Comparison of ENCODE assay signal across 9 mouse cellular contexts in the genomic region with DNA sequence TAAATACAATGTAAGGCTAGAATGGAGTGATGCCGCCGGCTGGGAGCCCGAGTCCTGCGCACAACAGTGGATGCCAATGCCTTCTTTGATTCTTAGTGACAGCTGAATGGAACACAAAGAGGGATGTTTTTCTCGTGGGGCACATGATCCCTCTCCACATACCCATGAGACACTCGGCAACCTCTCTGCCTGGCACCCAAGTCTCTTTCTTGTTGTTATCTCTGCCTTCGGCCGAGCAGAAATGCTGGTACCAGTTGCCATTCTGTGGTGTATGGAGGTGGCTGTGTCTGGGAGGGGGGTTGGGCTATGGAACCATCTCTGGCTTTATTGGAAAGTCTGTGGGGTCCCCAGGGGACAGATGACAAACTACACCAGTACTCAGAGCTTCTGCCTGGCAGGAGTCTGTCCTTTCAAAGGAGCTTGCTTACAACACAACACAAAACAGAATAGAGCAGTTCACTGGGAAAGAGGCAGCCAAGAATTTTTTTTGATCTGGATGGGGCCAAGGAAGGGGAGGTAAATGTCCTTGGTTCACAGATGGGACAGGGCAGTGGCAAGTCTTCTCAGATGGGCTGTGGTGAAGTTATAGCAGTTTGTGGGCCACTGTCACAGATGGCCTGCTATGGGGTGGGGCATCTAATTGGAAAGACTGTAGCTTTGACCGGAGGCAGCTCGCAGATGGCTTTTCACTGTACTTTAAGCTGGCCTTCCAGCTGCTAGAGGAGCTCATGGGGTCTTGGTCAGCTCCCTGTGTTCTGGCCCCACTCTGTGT.
DNase-seq lines count a peak whose midpoint lies in the region; ATAC-seq and TF ChIP-seq lines count a peak whose summit lies in the region.
"Had no signal": no experiment of that assay in that cellular context is flagged by ENCODE, and none has a peak within 500 bp of the region (broad histone marks: within the 10 kb centered on the region; RNA-seq: fewer than 3 reads in every experiment).

No protein-coding gene starts in this region.

- DNase-seq in heart, adult 2 months = peak in 1 of 2 experiments; percentile 28
- no peak for DNase-seq in heart, postnatal 25 days (ENCODE audit: low spot score)
- DNase-seq in adipocyte (ENCODE audit: low spot score) = peak; percentile 12
- DNase-seq in kidney, postnatal 14 days = no peak
- DNase-seq in thymus, postnatal 0 days (ENCODE audit: low spot score) = no peak
- no peak for DNase-seq in lung, postnatal 36 days

- H3K4me2 ChIP-seq in forebrain, embryonic 15.5 days (replicated peaks) = no peak overlapping the region
- H3K4me2 ChIP-seq in midbrain, embryonic 12.5 days (replicated peaks) = no peak overlapping the region
- H3K4me2 ChIP-seq: lung, embryonic 15.5 days had no signal

- H3K4me1 ChIP-seq in heart, adult 2 months (ENCODE audit: control insufficient read depth, insufficient read depth, low read length) = peaks cover 17% of the 10 kb centered on the region
- H3K4me1 ChIP-seq in forebrain, embryonic 15.5 days = peaks cover 17% of the 10 kb centered on the region
- peaks cover 36% of the 10 kb centered on the region for H3K4me1 ChIP-seq in midbrain, embryonic 12.5 days
- H3K4me1 ChIP-seq: lung, embryonic 15.5 days had no signal

- TF ChIP-seq POLR2A in heart, adult 2 months (IDR thresholded peaks at IDR 0.05; ENCODE audit: insufficient read depth, low read depth, low read length) = no peak

- H3K9me3 ChIP-seq in forebrain, embryonic 15.5 days = no peaks in the 10 kb centered on the region
- no peaks in the 10 kb centered on the region for H3K9me3 ChIP-seq in midbrain, embryonic 12.5 days
- H3K9me3 ChIP-seq: lung, embryonic 15.5 days had no signal

- no peak overlapping the region for H3K9ac ChIP-seq in heart, adult 2 months (ENCODE audit: low read depth, low read length)
- no peak overlapping the region for H3K9ac ChIP-seq in forebrain, embryonic 15.5 days (replicated peaks)
- H3K9ac ChIP-seq in midbrain, embryonic 12.5 days (replicated peaks) = no peak overlapping the region
- H3K9ac ChIP-seq: lung, embryonic 15.5 days had no signal

- no peaks in the 10 kb centered on the region for H3K79me2 ChIP-seq in heart, adult 2 months (replicated peaks; ENCODE audit: control insufficient read depth, insufficient read depth, low read length)

- no peaks in the 10 kb centered on the region for H3K36me3 ChIP-seq in heart, adult 2 months (ENCODE audit: control insufficient read depth, insufficient read depth, low read length)
- H3K36me3 ChIP-seq in forebrain, embryonic 15.5 days = no peaks in the 10 kb centered on the region
- no peaks in the 10 kb centered on the region for H3K36me3 ChIP-seq in midbrain, embryonic 12.5 days
- H3K36me3 ChIP-seq: lung, embryonic 15.5 days had no signal

- no peak for TF ChIP-seq CTCF in heart, adult 2 months (IDR thresholded peaks at IDR 0.05)

- 63% methylated on average over 10 of the region's 10 CpGs for WGBS in heart, adult 2 months
- 25% methylated on average over 10 of the region's 10 CpGs for WGBS in forebrain, embryonic 15.5 days
- WGBS in midbrain, embryonic 12.5 days = 48% methylated on average over 10 of the region's 10 CpGs

- peak overlapping the region; percentile 60 for H3K27ac ChIP-seq in heart, adult 2 months
- peak overlapping the region; percentile 22; the same call in 1 of the 2 replicates for H3K27ac ChIP-seq in forebrain, embryonic 15.5 days (replicated peaks)
- H3K27ac ChIP-seq in midbrain, embryonic 12.5 days (replicated peaks) = peak overlapping the region; percentile 30
- H3K27ac ChIP-seq: lung, embryonic 15.5 days had no signal

- intact Hi-C loops in heart, adult 2 months (cut with DNase I) = loop anchor here (2.0 kb wide), 1 partner anchor 61 kb away; no protein-coding TSS in a partner anchor
- intact Hi-C loops in heart, postnatal 25 days (cut with DNase I) = loop anchor here (5.0 kb wide), 1 partner anchor 59 kb away; no protein-coding TSS in a partner anchor

- no peak for TF ChIP-seq EP300 in heart, adult 2 months (IDR thresholded peaks at IDR 0.05; ENCODE audit: insufficient read depth, low read depth, low read length)

- no peaks in the 10 kb centered on the region for H3K27me3 ChIP-seq in heart, adult 2 months (ENCODE audit: control insufficient read depth, insufficient read depth, low read length)
- H3K27me3 ChIP-seq in forebrain, embryonic 15.5 days = no peaks in the 10 kb centered on the region
- H3K27me3 ChIP-seq in midbrain, embryonic 12.5 days = no peaks in the 10 kb centered on the region
- H3K27me3 ChIP-seq: lung, embryonic 15.5 days had no signal

- peak; percentile 27; the same call in 1 of the 2 replicates for ATAC-seq in forebrain, embryonic 15.5 days (replicated peaks)
- no peak for ATAC-seq in midbrain, embryonic 12.5 days (ENCODE audit: low FRiP score, low read depth)

- no peak overlapping the region for H3K4me3 ChIP-seq in heart, adult 2 months
- no peak overlapping the region for H3K4me3 ChIP-seq in forebrain, embryonic 15.5 days
- no peak overlapping the region for H3K4me3 ChIP-seq in midbrain, embryonic 12.5 days
- H3K4me3 ChIP-seq: lung, embryonic 15.5 days had no signal
